Mouse (Mus musculus): ENCODE measurements around the gene Map3k9. TPM values are rescaled to one million over a fixed set of nuclear protein-coding genes. Genes with fewer than 3 reads are reported as not detected.

The Map3k9 gene
- polyA plus RNA-seq, 1 experiment: not detected

DNA sequence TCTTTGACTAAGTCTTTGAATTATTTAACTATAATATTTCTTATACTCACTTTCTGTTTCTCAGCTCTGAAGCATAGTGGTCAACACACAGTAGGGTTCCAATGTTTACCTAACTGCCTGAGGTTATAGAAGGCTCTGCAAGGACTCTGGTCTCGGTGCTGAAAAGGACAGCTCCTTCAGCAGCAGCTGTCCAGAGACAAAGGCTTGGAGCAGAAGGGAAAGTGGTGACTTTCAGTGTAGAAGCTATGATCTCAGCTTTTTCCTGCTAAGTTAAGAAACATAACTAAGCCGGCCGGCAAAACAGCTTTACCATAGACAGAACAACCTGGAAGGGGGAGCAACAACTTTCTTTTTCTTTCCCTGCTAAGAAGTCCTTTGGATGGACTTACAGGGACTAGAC, 4.8 kb downstream of the Map3k9 start:
- 57% methylated on average over 3 of the region's 3 CpGs for WGBS
- H3K4me1 ChIP-seq (ENCODE audit: control insufficient read depth, insufficient read depth, low read length): peaks cover 11% of the 10 kb centered on the region
- no peak overlapping the region for H3K4me3 ChIP-seq (ENCODE audit: insufficient read depth, low read depth, low read length)
- TF ChIP-seq CTCF (IDR thresholded peaks at IDR 0.05; ENCODE audit: insufficient read depth, low read depth, low read length): no peak
- no peak for TF ChIP-seq POLR2A (IDR thresholded peaks at IDR 0.05; ENCODE audit: insufficient read depth, low read depth, low read length)
- H3K27ac ChIP-seq (ENCODE audit: insufficient read depth, low read depth, low read length): no peak overlapping the region

DNA sequence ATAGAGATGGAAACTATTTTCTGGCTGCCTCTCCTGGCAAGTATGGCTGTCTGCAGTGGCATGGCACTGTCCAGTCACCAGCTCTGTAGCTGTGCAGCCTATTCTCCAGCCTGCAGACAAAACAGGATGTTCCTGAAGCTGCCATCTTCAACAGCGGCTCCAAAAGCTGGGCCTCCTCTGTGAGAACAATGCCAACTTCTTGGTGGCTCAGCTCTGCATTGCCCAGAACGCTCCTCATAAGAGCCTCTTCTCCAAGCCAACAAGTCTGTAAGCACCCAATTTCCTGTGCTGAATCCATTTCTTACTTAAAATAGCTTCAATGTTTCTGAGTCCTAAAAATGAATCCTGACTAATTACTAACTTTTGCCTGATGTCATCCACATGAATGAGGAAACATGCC, 5.3 kb downstream of the Map3k9 start:
- Histone ChIP-seq H3K27ac (ENCODE audit: insufficient read depth, low read depth, low read length) (no peak overlapping the region), H3K4me3 (ENCODE audit: insufficient read depth, low read depth, low read length) (no peak overlapping the region), H3K4me1 (ENCODE audit: control insufficient read depth, insufficient read depth, low read length) (peaks cover 10% of the 10 kb centered on the region)
- 57% methylated on average over 2 of the region's 2 CpGs for WGBS
- TF ChIP-seq CTCF (IDR thresholded peaks at IDR 0.05; ENCODE audit: insufficient read depth, low read depth, low read length): no peak
- TF ChIP-seq POLR2A (IDR thresholded peaks at IDR 0.05; ENCODE audit: insufficient read depth, low read depth, low read length): no peak

DNA sequence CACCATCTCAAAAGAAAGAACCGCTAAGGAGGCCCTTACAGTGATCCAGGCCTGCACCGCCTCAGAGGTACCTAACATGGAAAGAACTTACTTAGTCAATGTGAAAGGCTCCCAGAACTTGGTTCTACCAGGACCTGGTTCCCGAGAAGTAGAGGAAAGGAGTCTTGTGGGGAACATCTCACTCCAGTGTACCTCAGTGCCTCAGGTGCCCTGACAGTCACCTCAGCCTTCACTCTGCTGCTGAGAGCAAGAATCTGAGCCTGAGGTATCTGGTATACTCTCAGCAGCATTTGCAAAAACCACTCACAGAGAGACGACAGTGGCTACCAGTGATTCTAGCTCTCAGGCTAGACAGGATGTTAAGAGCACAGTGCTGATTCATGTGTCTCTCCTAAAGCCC, 6.8 kb downstream of the Map3k9 start:
- Histone ChIP-seq H3K4me3 (ENCODE audit: insufficient read depth, low read depth, low read length) (no peak overlapping the region), H3K27ac (ENCODE audit: insufficient read depth, low read depth, low read length) (no peak overlapping the region), H3K4me1 (ENCODE audit: control insufficient read depth, insufficient read depth, low read length) (peaks cover 3% of the 10 kb centered on the region)
- TF ChIP-seq POLR2A (IDR thresholded peaks at IDR 0.05; ENCODE audit: insufficient read depth, low read depth, low read length) (no peak), CTCF (IDR thresholded peaks at IDR 0.05; ENCODE audit: insufficient read depth, low read depth, low read length) (no peak)
- 94% methylated on average over 4 of the region's 4 CpGs for WGBS

DNA sequence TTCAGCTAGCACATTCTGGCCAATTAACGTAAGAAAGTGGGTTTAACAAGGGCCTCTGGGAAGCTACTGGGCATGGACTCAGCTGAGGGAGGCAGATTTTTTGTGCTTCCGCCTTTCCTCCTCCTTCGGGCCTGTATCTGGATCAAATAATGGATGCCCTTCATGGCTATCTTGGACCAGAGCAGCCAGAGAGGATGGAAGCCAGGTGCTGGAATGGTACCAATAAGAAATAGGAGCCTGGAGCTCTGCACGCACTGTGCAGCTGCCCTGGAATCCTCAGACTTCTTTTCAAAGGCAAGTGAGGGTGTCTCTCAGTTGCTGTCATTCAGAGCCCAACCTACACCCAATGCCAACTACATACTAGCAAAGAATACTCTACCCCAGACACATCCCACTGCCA, 11.5 kb downstream of the Map3k9 start:
- no peak for TF ChIP-seq CTCF (IDR thresholded peaks at IDR 0.05; ENCODE audit: insufficient read depth, low read depth, low read length)
- no peak for TF ChIP-seq POLR2A (IDR thresholded peaks at IDR 0.05; ENCODE audit: insufficient read depth, low read depth, low read length)
- WGBS: 65% methylated on average over 4 of the region's 4 CpGs
- no peaks in the 10 kb centered on the region for H3K4me1 ChIP-seq (ENCODE audit: control insufficient read depth, insufficient read depth, low read length)

DNA sequence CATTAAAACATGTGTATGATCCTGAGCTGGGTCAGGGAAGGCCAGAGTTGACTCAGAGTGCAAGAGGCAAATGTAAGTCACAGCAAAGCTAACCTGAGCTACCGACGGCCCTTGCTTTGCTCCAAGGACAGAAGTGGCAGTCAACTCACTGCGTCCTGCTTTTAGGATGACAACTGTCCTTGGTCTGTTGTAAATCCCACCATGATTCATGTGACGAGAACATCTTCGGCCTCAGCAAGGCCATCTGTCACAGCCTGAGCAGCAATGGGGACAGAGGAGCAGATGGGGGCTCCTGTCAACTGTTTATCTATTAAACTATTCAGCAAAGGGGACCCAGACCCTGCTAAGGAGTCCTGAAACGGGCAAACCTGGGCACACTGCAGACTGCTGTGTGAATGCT, 15.6 kb downstream of the Map3k9 start:
- H3K4me1 ChIP-seq (ENCODE audit: control insufficient read depth, insufficient read depth, low read length): peaks cover 3% of the 10 kb centered on the region; the same call in 1 of the 2 replicates
- TF ChIP-seq POLR2A (IDR thresholded peaks at IDR 0.05; ENCODE audit: insufficient read depth, low read depth, low read length) (no peak), CTCF (IDR thresholded peaks at IDR 0.05; ENCODE audit: insufficient read depth, low read depth, low read length) (no peak)
- no peak overlapping the region for H3K4me3 ChIP-seq (ENCODE audit: insufficient read depth, low read depth, low read length)
- H3K27ac ChIP-seq (ENCODE audit: insufficient read depth, low read depth, low read length): no peak overlapping the region
- 92% methylated on average over 6 of the region's 6 CpGs for WGBS

More for the DNA sequence above, 11.5 kb downstream of the Map3k9 start:
- no peak overlapping the region for H3K27ac ChIP-seq (ENCODE audit: insufficient read depth, low read depth, low read length)
- no peak overlapping the region for H3K4me3 ChIP-seq (ENCODE audit: insufficient read depth, low read depth, low read length)

DNA sequence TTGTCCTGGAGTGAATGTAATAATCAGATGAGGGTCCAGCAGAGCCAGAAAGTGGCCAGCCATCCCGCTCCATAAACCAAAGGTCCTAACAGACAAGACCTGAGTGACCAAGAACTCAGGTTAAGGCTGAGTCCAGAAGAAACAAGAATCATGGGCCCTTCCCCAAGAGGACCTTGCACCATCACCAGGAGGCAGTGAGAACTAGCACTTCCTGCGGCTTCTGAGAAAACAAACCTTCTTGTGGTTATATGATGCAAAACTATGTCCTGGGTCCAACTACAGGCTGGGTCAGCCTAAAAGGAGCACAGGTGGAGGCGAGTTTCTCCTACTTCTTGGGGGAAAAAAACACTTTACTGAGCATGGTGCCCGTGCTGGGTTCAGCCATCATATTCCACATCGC, 16.6 kb downstream of the Map3k9 start:
- Histone ChIP-seq H3K27ac (ENCODE audit: insufficient read depth, low read depth, low read length) (no peak overlapping the region), H3K4me1 (ENCODE audit: control insufficient read depth, insufficient read depth, low read length) (peaks cover 3% of the 10 kb centered on the region; the same call in 1 of the 2 replicates), H3K4me3 (ENCODE audit: insufficient read depth, low read depth, low read length) (no peak overlapping the region)
- 94% methylated on average over 5 of the region's 5 CpGs for WGBS
- TF ChIP-seq POLR2A (IDR thresholded peaks at IDR 0.05; ENCODE audit: insufficient read depth, low read depth, low read length) (no peak), CTCF (IDR thresholded peaks at IDR 0.05; ENCODE audit: insufficient read depth, low read depth, low read length) (no peak)

DNA sequence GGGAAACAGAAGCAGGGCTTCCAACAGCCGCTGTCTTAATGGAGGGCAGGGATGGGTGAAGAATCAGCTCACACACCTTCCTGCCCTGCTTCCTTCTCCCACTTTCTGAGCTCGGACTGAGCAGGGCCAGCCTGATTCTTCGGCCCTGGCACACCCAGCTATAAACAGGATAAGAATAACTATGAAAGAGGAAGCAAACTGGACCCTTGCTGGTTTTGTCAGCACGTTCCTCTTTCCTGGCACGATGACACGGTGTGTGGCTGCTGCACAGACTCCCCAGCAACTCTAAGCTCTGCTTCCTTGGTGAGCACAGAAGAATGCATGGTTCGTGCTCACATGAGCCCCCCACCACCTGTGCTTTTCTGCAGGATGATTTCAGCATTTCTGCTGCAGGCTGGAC, 26.3 kb downstream of the Map3k9 start:
- H3K4me1 ChIP-seq (ENCODE audit: control insufficient read depth, insufficient read depth, low read length): peaks cover 3% of the 10 kb centered on the region; the same call in 1 of the 2 replicates
- WGBS: 50% methylated on average over 7 of the region's 7 CpGs
- H3K27ac ChIP-seq (ENCODE audit: insufficient read depth, low read depth, low read length): no peak overlapping the region
- no peak overlapping the region for H3K4me3 ChIP-seq (ENCODE audit: insufficient read depth, low read depth, low read length)
- no peak for TF ChIP-seq CTCF (IDR thresholded peaks at IDR 0.05; ENCODE audit: insufficient read depth, low read depth, low read length)
- TF ChIP-seq POLR2A (IDR thresholded peaks at IDR 0.05; ENCODE audit: insufficient read depth, low read depth, low read length): no peak

DNA sequence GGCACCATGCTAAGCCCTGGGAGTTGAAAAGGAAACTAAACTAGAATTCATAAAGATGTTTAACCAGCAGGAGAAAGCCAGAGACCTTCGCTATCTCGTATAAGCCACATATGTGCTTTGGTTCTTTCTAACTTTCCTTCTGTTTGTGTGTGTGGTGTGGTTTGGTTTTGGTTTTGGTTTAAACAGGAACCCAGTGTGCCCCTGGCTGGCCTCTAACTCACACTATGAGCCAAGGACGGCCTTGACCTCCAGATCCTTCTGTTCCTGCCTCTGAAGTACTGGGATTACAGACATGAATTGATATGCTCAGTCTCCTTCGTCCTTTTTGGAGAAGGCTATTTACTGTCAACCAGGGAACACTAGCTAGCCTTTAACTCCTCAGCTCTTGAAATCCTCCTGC, 29.9 kb downstream of the Map3k9 start:
- Histone ChIP-seq H3K27ac (ENCODE audit: insufficient read depth, low read depth, low read length) (no peak overlapping the region), H3K4me1 (ENCODE audit: control insufficient read depth, insufficient read depth, low read length) (peaks cover 3% of the 10 kb centered on the region; the same call in 1 of the 2 replicates), H3K4me3 (ENCODE audit: insufficient read depth, low read depth, low read length) (no peak overlapping the region)
- 82% methylated on average over 4 of the region's 4 CpGs for WGBS
- no peak for TF ChIP-seq POLR2A (IDR thresholded peaks at IDR 0.05; ENCODE audit: insufficient read depth, low read depth, low read length)
- TF ChIP-seq CTCF (IDR thresholded peaks at IDR 0.05; ENCODE audit: insufficient read depth, low read depth, low read length): no peak

DNA sequence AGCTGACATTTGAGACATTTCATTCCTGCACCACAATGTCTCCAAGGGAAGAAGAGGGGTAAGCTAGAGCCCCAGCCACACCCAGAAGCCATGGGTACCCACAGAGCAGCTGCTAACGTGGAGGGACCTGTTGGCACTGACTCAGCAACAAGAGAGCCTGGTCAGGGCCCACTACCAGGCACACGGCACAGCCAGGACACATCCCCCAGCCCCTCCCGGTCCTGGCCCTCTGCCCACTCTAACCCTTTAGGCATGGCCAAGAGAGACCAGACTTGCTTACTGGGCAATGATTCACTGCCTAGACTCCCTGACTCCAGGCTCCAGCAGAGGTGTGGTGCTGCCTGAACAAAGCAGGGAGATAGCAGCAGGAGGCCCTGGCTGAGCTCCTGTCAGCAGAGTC, 32.1 kb downstream of the Map3k9 start:
- Histone ChIP-seq H3K27ac (ENCODE audit: insufficient read depth, low read depth, low read length) (no peak overlapping the region), H3K4me1 (ENCODE audit: control insufficient read depth, insufficient read depth, low read length) (no peaks in the 10 kb centered on the region), H3K4me3 (ENCODE audit: insufficient read depth, low read depth, low read length) (no peak overlapping the region)
- no peak for TF ChIP-seq POLR2A (IDR thresholded peaks at IDR 0.05; ENCODE audit: insufficient read depth, low read depth, low read length)
- TF ChIP-seq CTCF (IDR thresholded peaks at IDR 0.05; ENCODE audit: insufficient read depth, low read depth, low read length): no peak
- WGBS: 44% methylated on average over 3 of the region's 3 CpGs

DNA sequence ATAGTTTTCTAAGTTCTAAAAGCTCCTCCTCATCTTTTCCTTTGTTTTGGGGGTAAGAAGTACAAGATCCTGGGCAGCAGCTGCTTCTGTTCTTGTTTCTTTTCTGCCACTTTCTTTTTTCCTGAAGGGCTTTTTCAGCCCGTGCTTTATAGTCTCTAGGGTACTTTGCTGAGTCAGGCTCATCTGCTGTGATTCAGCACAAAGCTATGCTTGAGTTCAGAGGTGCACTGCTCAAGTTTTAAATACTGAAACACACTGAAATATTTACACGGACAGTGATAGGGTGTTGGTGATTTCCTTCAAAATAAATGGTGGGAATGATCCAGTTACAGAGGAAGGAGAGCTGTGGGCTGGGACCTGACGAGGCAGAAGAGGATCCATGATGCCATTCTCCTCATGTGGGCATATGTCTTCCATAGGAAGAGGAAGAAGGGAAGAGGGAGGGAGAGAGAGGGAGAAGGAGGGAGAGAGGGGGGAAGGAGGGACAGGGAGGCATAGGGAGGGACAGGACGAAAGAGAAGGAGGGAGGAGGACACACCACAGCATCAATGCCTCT, 32.9 kb downstream of the Map3k9 start:
- Histone ChIP-seq H3K27ac (ENCODE audit: insufficient read depth, low read depth, low read length) (no peak overlapping the region), H3K4me3 (ENCODE audit: insufficient read depth, low read depth, low read length) (no peak overlapping the region), H3K4me1 (ENCODE audit: control insufficient read depth, insufficient read depth, low read length) (no peaks in the 10 kb centered on the region)
- TF ChIP-seq CTCF (IDR thresholded peaks at IDR 0.05; ENCODE audit: insufficient read depth, low read depth, low read length): no peak
- no peak for TF ChIP-seq POLR2A (IDR thresholded peaks at IDR 0.05; ENCODE audit: insufficient read depth, low read depth, low read length)
- WGBS: 52% methylated on average over 4 of the region's 4 CpGs
